Mouse (Mus musculus) forebrain, embryonic 12.5 days (tissue): ENCODE measurements around the gene Ncan. TPM values are rescaled to one million over a fixed set of nuclear protein-coding genes. Genes with fewer than 3 reads are reported as not detected.

ENCODE experiments used
- ATAC-seq: fragments of 200-750 bp; cut with Nextera tagmentation; 2 replicates; pipeline ENCODE4 v1.8.0; 2017; ENCODE audit warnings: moderate TSS enrichment; ENCODE audit not compliant: low FRiP score
- H3K27ac ChIP-seq: fragments of 300-500 bp; sonication (generic); 2 replicates; pipeline ENCODE4 v1.5.1; 2016; ENCODE audit warnings: mild to moderate bottlenecking
- H3K27me3 ChIP-seq: fragments of 300-500 bp; sonication (generic); 2 replicates; pipeline ENCODE4 v1.6.1; 2016; ENCODE audit warnings: mild to moderate bottlenecking
- H3K36me3 ChIP-seq: fragments of 300-500 bp; sonication (generic); replicated peaks from 2 replicates; pipeline ENCODE4 v1.6.1; 2016; ENCODE audit warnings: mild to moderate bottlenecking
- H3K4me1 ChIP-seq: fragments of 300-500 bp; sonication (generic); 2 replicates; pipeline ENCODE4 v1.6.1; 2016
- H3K4me2 ChIP-seq: fragments of 300-500 bp; sonication (generic); 2 replicates; pipeline ENCODE4 v1.6.1; 2016; ENCODE audit warnings: mild to moderate bottlenecking, moderate library complexity
- H3K4me3 ChIP-seq: fragments of 300-500 bp; sonication (generic); replicated peaks from 2 replicates; pipeline ENCODE4 v1.5.1; 2016; ENCODE audit warnings: mild to moderate bottlenecking
- H3K9ac ChIP-seq: fragments of 300-500 bp; sonication (generic); 2 replicates; pipeline ENCODE4 v1.6.1; 2016; ENCODE audit warnings: mild to moderate bottlenecking
- H3K9me3 ChIP-seq: fragments of 300-500 bp; sonication (generic); 2 replicates; pipeline ENCODE4 v1.6.1; 2016
- WGBS: fragments of 180-500 bp; shearing (Covaris S2); methylation state at CpG from one replicate; pipeline ENCODE4 v1.1.7; 2016; 5-methylcytosine and 5-hydroxymethylcytosine counted together
- polyA plus RNA-seq: library from polyadenylated mRNA; unstranded; fragments of >200 nt; fragmentation: Nextera tagmentation; extraction: Ambion mirVana; gene quantifications from 2 replicates; pipeline ENCODE4 v1.2.1, GENCODE M21; 2016

Ncan gene
- polyA plus RNA-seq, 1 experiment from 2014 or later = 84.2 TPM

GRCm38 (mm10) chr8:70139981-70140380, 19.3 kb upstream of the Ncan start:
- Histone ChIP-seq H3K4me2 (peak overlapping the region; percentile 69), H3K4me3 (peak overlapping the region; percentile 71), H3K4me1 (peaks cover 23% of the 10 kb centered on the region), H3K9me3 (no peaks in the 10 kb centered on the region), H3K27me3 (no peaks in the 10 kb centered on the region), H3K27ac (peak overlapping the region; percentile 80), H3K9ac (peak overlapping the region; percentile 76), H3K36me3 (peaks cover 48% of the 10 kb centered on the region)
- ATAC-seq = no peak
- WGBS = 14% methylated on average over 9 of the region's 9 CpGs

DNA sequence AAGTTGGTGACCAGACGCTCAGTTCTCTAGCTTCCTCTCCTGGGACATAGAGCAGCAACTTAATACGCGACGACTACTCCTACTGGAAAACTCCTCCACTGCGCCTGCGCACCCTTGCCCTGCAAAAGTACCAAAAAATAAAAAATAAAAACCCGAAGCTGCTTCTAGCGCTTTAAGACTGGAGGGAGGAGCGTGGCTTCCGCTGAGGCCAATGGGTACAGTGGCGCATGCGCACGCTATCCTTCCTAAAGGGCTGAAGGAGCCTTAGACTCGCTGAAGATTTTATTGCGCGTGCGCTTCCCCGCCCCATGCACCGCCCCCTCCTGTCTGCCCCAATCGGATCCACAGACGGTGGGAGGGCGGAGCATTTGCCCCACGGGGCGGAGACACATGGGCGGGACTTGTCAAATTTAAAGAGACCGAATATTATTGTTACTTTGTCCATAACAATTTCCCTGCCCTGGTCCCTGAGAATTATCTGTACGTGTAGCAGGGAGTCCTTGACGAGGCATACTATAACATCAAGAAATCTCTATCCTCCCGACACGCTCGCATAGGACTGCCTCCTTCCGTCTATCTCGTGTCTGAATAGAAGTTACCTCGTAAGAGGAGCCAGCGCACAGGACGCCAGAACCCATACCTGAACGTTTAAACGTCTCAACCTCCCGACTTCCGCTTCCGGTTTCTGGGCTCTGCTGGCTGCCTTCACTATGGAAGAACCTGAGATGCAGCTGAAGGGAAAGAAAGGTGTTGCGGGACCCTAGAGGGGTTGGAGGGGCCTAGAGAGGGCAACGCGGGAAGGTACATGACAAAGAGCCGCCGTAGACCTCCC, 18.6 kb upstream of the Ncan start, which contains the start of the genes Rfxank, Borcs8 and Mef2b:
Rfxank (minus strand) TSS at position 129 of the 832 bp plus-strand sequence.
Borcs8 (plus strand) TSS at position 474 of the 832 bp plus-strand sequence.
Mef2b (plus strand) TSS at position 686 of the 832 bp plus-strand sequence.
- peaks cover 23% of the 10 kb centered on the region for H3K4me1 ChIP-seq
- peak within 1 kb of the TSS; percentile 69 for H3K4me2 ChIP-seq
- peak within 1 kb of the TSS; percentile 76 for H3K9ac ChIP-seq
- H3K36me3 ChIP-seq = peaks cover 48% of the 10 kb centered on the region
- H3K27me3 ChIP-seq = no peaks in the 10 kb centered on the region
- peak within 1 kb of the TSS; percentile 71 for H3K4me3 ChIP-seq
- H3K9me3 ChIP-seq = no peaks in the 10 kb centered on the region
- under 1% methylated on average over 46 of the region's 46 CpGs for WGBS
- peak within 1 kb of the TSS; percentile 80 for H3K27ac ChIP-seq
- peak; percentile 96 for ATAC-seq

DNA sequence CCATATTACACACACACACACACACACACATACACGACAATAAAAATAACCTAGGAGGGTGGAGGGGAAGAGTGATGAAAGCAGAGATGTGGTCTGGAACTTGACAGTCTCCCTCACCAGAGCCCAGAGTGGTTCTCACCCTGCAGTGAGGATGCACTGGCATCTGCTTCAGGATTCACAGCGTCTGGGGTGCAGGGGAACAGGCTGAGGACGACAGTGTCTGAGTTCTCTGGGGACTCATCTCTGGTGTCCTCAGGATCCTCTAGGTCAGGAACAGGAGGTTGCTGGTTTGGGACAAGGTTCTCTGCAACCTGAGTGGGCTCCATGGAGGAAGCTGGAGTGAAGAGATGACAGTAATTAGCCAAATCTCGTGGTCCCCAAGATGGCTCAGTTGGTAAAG, 17.2 kb upstream of the Ncan start:
- H3K4me2 ChIP-seq = peak overlapping the region; percentile 69
- H3K36me3 ChIP-seq = peaks cover 50% of the 10 kb centered on the region
- H3K9ac ChIP-seq = peak overlapping the region; percentile 64; the same call in 1 of the 2 replicates
- no peak for ATAC-seq
- 78% methylated on average over 4 of the region's 4 CpGs for WGBS
- H3K4me3 ChIP-seq = no peak overlapping the region; the same call in 1 of the 2 replicates
- no peaks in the 10 kb centered on the region for H3K9me3 ChIP-seq
- peaks cover 23% of the 10 kb centered on the region for H3K4me1 ChIP-seq
- H3K27ac ChIP-seq = no peak overlapping the region
- no peaks in the 10 kb centered on the region for H3K27me3 ChIP-seq

DNA sequence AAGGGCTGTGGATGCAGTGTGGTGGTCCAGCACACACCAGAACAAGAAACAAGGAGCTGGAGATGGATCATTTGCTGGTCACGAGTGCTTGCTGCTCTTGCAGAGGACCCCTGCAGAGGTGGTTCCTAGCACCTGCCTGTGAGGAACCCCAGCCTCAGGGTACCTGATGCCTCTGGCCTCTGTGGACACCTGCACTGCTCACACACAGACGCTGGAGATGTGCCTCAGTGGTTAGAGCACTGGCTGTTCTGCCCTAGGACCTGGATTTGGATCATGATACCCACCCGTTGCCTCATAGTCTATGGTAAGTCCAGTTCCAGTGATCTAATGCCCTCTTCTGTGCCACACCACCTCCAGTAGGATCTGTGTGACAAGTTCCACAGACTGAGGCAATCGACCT, 15.9 kb upstream of the Ncan start:
- 89% methylated on average over 4 of the region's 4 CpGs for WGBS
- no peak overlapping the region for H3K4me2 ChIP-seq
- H3K36me3 ChIP-seq = peaks cover 38% of the 10 kb centered on the region

GRCm38 (mm10) chr8:70134931-70135330, 14.3 kb upstream of the Ncan start:
- Histone ChIP-seq H3K27me3 (no peaks in the 10 kb centered on the region), H3K4me3 (no peak overlapping the region), H3K36me3 (peaks cover 38% of the 10 kb centered on the region), H3K4me1 (peaks cover 22% of the 10 kb centered on the region), H3K9me3 (no peaks in the 10 kb centered on the region), H3K4me2 (no peak overlapping the region), H3K27ac (no peak overlapping the region), H3K9ac (no peak overlapping the region)
- ATAC-seq = no peak
- 94% methylated on average over 9 of the region's 9 CpGs for WGBS

More for the DNA sequence above, 15.9 kb upstream of the Ncan start:
- Histone ChIP-seq H3K27ac (no peak overlapping the region), H3K9me3 (no peaks in the 10 kb centered on the region), H3K4me3 (no peak overlapping the region), H3K4me1 (peaks cover 27% of the 10 kb centered on the region), H3K27me3 (no peaks in the 10 kb centered on the region), H3K9ac (no peak overlapping the region)
- no peak for ATAC-seq

DNA sequence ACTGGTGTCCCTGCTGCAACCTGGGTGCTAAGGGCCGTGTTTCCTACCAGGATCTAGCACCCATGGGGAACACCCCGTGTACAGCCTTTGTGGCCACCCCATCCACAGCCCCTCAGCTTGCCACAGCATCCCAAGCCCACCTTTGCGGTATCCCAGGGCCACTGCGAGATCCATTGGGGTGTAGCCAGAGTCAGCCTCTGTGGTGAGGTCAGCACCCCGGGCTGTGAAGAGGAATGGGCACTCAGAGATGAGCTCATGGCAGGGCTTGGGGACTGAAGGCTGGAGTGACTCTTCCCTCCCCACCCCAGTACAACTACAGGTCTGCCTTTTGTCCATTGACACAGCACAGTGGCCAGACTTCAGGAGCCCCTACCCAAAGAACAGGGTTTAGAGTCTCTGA, 13.4 kb upstream of the Ncan start:
- H3K4me3 ChIP-seq = no peak overlapping the region
- 99% methylated on average over 5 of the region's 5 CpGs for WGBS
- peaks cover 38% of the 10 kb centered on the region for H3K36me3 ChIP-seq
- no peaks in the 10 kb centered on the region for H3K27me3 ChIP-seq
- no peak overlapping the region for H3K27ac ChIP-seq
- no peak overlapping the region for H3K4me2 ChIP-seq
- no peak for ATAC-seq
- no peaks in the 10 kb centered on the region for H3K9me3 ChIP-seq
- H3K9ac ChIP-seq = no peak overlapping the region
- peaks cover 21% of the 10 kb centered on the region for H3K4me1 ChIP-seq

DNA sequence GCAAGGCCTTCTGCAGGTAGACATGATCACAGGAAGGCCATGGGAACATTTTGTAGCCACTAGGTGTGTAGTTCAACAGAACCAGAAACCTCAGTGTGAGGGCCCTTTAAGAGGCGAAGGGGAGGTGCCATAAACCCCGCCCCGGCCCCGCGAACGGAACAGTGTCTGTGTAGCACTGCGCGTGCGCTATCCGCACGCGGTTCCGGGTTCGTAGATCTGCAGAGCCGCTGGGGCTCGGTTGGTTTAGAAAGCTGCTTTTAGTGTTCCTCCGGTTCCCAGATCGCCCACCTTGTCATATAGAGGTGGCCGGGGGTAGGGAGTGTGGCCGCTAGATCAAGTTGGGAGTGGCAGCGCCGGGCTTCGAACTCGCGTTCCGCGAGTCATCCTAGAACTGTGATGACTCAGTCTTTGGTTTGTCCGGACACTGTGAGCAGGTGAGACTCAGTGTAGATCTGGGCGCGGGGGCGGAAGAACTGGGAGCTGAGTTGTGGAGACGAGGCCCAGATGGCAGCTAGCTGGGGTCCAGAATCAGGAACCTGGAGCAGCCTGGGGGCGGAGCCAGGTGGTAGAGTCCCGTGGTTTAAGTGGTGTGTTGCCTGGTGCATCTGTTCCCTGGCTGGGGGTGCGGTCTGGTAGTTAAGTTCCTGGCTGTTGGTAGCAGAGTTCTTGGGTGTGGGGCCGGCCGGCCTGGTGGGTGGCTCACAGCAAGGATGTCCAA, 10.7 kb upstream of the Ncan start, which contains the start of gene Nr2c2ap:
Nr2c2ap (plus strand) TSS at position 168 of the 718 bp plus-strand sequence.
- Histone ChIP-seq H3K36me3 (peaks cover 34% of the 10 kb centered on the region), H3K4me3 (peak within 1 kb of the TSS; percentile 81), H3K4me1 (peaks cover 11% of the 10 kb centered on the region), H3K27ac (peak within 1 kb of the TSS; percentile 8; the same call in 1 of the 2 replicates), H3K4me2 (peak within 1 kb of the TSS; percentile 75), H3K9me3 (no peaks in the 10 kb centered on the region), H3K9ac (peak within 1 kb of the TSS; percentile 79), H3K27me3 (no peaks in the 10 kb centered on the region)
- ATAC-seq = peak; percentile 88
- 2% methylated on average over 37 of the region's 37 CpGs for WGBS

DNA sequence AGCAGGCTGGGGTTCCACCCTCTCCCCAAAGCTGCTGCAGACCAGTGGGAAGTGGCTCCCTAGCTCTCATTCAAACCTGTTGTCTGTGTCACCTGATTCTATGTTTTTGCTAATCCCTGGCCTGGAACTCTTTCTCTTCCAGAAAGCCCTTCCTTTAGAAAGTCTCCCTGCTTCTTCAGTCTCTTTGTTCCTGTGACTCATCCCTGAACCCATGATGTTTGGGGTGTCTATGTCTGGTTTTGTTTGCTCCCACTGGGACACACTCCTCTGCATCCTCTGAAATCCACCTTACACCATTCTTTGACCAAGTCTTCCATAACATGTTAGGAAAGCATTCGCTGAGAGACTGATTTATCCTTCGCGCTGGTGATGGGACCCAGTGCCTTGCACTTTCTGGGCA, 9.4 kb upstream of the Ncan start:
- H3K36me3 ChIP-seq = peaks cover 22% of the 10 kb centered on the region
- no peak overlapping the region for H3K4me2 ChIP-seq
- ATAC-seq = no peak
- H3K9ac ChIP-seq = no peak overlapping the region
- WGBS = 83% methylated on average over 3 of the region's 3 CpGs
- peaks cover 11% of the 10 kb centered on the region for H3K4me1 ChIP-seq
- H3K27ac ChIP-seq = no peak overlapping the region
- H3K9me3 ChIP-seq = no peaks in the 10 kb centered on the region
- H3K27me3 ChIP-seq = peaks cover 8% of the 10 kb centered on the region
- no peak overlapping the region for H3K4me3 ChIP-seq

GRCm38 (mm10) chr8:70129309-70129952, 8.8 kb upstream of the Ncan start:
- Histone ChIP-seq H3K9ac (0 out of 2 replicates have a peak overlapping the region, but pooled peaks have one; percentile 12), H3K4me1 (peaks cover 11% of the 10 kb centered on the region), H3K9me3 (no peaks in the 10 kb centered on the region), H3K27me3 (peaks cover 11% of the 10 kb centered on the region), H3K4me2 (no peak overlapping the region), H3K4me3 (no peak overlapping the region), H3K27ac (0 out of 2 replicates have a peak overlapping the region, but pooled peaks have one; percentile 25), H3K36me3 (peaks cover 15% of the 10 kb centered on the region)
- no peak for ATAC-seq
- WGBS = 75% methylated on average over 9 of the region's 9 CpGs

DNA sequence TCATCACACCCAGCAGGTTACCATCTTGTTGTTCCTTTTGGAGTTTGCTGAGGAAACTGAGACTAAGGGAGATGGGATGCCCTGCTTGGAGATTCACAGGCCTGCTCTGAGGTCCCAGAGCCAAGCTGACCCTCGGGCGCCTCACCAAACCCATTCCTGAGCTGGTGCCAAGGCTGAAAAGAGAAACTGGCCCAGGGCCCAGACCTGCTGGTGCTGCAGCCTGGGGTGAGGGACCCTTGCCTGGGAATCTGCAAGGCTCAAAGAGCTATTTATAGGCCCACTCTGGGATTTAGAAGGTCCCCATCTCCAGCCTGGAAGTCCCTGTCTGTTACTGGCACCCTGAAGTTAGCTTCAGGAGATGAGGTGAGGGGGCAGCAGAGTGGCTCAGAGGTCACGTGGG, 7.8 kb upstream of the Ncan start:
- no peak for ATAC-seq
- Histone ChIP-seq H3K9ac (no peak overlapping the region), H3K27me3 (peaks cover 19% of the 10 kb centered on the region), H3K27ac (no peak overlapping the region), H3K9me3 (no peaks in the 10 kb centered on the region), H3K4me1 (peaks cover 11% of the 10 kb centered on the region), H3K4me2 (no peak overlapping the region), H3K4me3 (no peak overlapping the region), H3K36me3 (peaks cover 6% of the 10 kb centered on the region; the same call in 1 of the 2 replicates)
- 72% methylated on average over 3 of the region's 3 CpGs for WGBS

DNA sequence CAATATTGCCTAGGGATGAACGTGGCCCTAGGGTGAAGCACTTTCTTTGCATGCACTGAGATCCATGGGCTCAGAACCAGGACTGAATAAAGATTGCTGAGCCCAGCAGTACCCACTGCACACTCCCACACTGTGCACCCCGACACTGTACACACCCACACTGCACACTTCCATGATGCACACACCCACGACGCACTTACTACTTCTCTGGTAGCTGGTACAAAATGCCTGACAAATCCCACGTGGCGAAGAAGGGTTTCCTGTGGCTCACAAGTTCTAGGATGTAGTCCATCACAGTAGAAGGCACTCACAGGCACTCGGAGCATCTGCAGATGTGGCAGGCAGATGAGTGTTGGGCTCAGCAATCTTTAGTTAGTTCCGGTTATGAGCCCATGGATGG, 4.3 kb upstream of the Ncan start:
- H3K27me3 ChIP-seq = peaks cover 31% of the 10 kb centered on the region
- H3K9ac ChIP-seq = no peak overlapping the region
- H3K9me3 ChIP-seq = no peaks in the 10 kb centered on the region
- no peak overlapping the region for H3K4me2 ChIP-seq
- ATAC-seq = no peak
- H3K4me1 ChIP-seq = peaks cover 3% of the 10 kb centered on the region
- no peak overlapping the region for H3K4me3 ChIP-seq
- no peaks in the 10 kb centered on the region for H3K36me3 ChIP-seq
- H3K27ac ChIP-seq = no peak overlapping the region
- WGBS = 75% methylated on average over 8 of the region's 8 CpGs

DNA sequence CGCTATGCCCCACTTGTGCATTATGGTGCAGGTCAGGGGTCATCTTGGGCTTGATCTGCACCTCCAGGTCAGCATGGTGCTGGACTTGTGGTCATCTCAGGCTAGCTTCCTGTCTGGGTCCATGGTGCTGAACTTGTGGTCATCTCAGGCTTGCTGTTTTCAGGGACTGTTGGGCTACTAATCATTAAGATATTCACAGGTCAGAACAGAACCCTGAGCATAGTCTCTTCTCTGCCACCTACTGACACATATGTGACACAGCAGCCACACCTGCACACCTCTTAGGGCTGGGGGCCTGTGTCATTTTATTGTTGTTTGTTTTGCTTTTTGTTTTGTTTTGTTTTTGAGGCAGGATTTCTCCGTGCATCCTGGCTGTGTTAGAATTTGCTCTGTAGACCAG, 2.2 kb upstream of the Ncan start:
- no peak overlapping the region for H3K27ac ChIP-seq
- H3K27me3 ChIP-seq = peaks cover 41% of the 10 kb centered on the region
- no peak overlapping the region for H3K4me2 ChIP-seq
- H3K9ac ChIP-seq = no peak overlapping the region
- peaks cover 17% of the 10 kb centered on the region for H3K4me1 ChIP-seq
- 55% methylated on average over 2 of the region's 2 CpGs for WGBS
- no peak overlapping the region for H3K4me3 ChIP-seq
- H3K9me3 ChIP-seq = no peaks in the 10 kb centered on the region
- no peaks in the 10 kb centered on the region for H3K36me3 ChIP-seq
- no peak for ATAC-seq
